Mouse (Mus musculus): ENCODE measurements around the gene Krt36.

Gene Krt36

GRCm38 (mm10) chr11:100105576-100106122 is at the start of gene Krt36:
Gene Krt36 (minus strand): TSS chr11:100105626.
- DNase-seq (ENCODE audit: low spot score), result no peak

DNA sequence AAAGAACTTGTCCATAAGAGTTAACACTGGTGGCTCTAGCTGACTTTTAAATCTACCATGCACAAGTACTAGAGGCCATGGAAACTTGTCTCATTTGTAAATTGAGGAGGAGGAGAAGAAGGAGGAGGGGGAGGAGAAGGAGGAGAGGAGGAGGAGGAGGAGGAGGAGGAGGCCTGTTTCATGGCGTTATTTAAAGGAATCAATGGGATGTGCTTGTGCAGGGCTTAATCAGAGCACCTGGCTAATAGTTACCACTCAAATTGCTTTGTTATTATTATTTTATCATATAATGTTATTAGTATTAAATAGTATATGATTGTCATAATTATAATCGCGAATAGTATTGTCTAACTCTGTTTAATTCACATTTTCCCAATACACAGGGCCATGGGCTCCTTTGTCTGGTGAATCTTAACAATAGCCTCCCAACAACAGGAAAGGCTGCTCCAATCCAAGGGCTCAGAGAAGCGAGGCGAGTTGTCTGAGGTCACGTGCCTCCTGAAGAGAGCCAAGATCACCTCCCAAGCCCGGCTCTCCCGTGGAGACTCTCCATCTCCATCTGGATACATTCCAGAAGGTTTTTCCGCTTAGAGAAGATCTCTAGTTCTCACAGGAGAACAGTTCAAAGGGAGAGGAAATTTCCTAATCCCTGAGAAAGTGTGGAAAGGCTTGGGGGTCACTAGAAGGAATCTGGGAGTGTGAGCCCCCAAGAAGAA is 43.3 kb upstream of the Krt36 start, which contains the start of gene Krt19:
Gene Krt19 (minus strand): TSS at position 51 of the 716 bp plus-strand sequence.
- DNase-seq (ENCODE audit: low spot score), result no peak

- no peak for DNase-seq (ENCODE audit: low spot score)
Observed at GRCm38 (mm10) chr11:100147566-100148353, 42.3 kb upstream of the Krt36 start.

DNA sequence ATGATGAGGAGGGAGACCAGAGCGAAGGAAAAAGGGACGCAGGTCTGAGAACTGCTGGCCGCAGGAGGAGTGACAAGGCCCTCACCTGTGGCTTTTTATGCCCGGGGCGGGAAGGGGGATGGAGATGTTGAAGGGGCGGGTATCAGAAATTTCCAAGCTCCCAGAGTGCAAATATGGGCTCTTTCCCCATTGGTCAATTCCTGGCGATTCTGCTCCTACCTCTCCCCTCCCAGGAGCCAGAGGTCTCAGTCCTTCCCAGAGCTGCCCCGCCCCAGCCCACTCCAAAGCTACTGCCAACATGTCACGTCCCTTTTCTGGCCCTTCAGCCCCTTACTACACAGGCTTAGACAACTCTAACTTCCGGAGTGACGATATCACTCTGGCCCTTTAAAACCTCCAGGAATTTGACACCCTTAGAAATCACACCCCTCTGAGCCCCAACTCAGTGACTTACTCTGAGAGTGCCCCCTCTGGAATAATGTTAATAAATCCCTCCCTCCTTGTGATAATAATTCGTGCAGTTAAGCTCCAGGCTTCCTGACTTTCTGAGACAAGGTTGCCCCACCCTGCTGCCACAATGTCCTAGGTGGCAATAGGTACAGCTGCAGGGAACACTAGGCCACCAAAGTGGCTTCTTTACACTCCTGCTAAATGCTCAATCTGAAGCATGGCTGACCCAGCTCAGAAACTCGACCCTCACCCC is 40.6 kb upstream of the Krt36 start:
- no peak for DNase-seq (ENCODE audit: low spot score)

DNA sequence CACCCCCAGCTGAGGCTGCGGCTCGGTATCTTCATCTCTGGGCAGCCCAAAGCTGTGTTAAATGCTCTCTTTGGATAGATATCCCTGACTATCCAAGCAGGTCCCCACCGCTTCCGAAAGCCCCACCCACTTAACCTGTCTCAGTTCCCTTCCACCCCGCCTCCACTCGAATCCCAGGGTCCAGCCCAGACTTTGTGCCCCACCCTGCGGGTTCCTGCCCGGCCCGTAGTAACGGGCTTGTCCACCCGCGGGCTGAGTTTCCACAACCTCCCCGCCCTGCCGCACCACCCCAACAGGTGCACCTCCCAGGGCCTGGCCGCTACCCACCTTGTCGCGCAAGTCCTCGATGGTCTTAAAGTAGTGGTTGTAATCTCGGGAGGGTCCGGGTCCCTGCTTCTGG is 39.7 kb upstream of the Krt36 start:
- no peak for DNase-seq (ENCODE audit: low spot score)

- no peak for DNase-seq (ENCODE audit: low spot score)
Observed at GRCm38 (mm10) chr11:100140966-100141365, 35.5 kb upstream of the Krt36 start.

DNA sequence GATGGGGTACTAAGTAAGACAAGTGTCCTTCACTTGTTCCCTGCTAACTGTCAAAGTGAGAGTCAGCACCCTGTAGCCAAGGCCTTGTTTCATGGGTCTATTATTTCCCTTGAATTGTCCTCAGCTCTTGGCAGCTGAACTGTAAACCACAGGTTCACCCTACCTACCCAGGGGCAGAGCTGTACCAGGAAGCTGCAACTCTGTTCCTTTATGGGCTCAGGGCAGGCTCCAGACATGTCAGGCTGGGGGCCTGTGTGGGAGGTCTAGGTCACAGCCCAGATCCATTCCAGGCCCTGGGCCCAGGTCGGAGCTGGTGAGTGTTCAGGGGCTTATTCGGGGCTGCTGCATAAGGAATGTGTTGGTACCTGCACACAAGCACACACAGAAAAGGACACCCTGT is 34.0 kb upstream of the Krt36 start:
- no peak for DNase-seq (ENCODE audit: low spot score)

DNA sequence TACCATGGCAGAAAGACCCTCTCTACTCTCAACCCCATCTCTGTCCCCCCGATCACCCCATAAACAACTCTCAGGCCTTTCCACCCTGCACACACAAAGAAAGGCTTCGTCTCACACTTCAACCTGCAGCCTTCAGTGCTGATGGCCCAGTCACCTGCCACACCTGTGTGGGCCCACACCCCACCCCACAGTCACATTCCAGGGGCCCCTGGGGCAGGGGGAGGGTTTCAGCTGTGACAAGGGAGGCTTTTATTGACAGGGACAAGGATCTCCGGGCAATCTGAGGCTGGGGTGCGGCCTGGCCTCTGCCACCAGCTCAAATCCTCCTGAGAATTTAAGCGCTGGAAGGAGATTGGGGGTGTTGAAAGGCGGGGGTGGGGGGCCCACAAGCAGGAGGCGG is 33.4 kb upstream of the Krt36 start:
- no peak for DNase-seq (ENCODE audit: low spot score)

DNA sequence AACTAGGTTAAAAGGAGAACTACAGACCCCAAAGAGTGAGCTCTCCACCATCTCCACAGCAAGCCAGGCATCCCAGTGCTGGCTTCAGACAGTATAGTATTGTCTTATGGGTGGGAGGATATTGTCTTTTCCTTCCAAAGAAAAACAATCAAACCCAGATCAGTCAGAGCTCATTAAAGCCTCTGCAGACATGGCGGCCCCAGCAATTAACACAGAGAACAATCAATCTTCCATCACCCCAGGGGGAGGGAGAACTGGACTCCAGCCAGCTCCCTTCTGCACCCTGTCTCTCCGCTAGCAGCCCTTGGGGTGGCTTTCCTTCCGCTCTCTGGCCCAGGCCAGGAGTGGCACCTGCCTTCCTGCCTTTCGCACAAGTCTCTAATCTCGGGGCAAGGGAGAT is 32.3 kb upstream of the Krt36 start:
- DNase-seq (ENCODE audit: low spot score), result no peak

GRCm38 (mm10) chr11:100136559-100136958 is 31.1 kb upstream of the Krt36 start:
- no peak for DNase-seq (ENCODE audit: low spot score)

- DNase-seq (ENCODE audit: low spot score), result no peak
Observed at GRCm38 (mm10) chr11:100135731-100136130, 30.3 kb upstream of the Krt36 start, which contains the start of gene Krt15. Gene Krt15 (minus strand): TSS chr11:100135928.

DNA sequence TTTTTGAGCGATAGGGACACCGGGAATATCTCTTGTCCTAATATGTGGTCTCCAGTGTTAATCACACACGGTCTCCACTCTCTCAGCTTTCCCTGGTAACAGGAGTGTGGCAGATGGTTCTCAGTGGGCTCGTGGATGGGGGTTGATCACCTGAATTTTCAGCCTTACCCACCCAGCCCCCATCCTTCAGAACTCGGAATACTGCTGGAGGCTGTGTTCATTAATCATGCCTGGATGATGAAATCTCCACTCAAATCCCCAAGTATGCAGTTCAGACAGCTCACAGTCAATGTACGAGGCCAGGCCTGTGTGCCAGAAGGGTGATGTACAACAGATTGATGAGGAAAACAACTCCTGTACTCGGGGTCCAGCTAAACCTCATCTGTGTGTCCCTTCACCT is 19.5 kb upstream of the Krt36 start:
- DNase-seq (ENCODE audit: low spot score), result no peak

DNA sequence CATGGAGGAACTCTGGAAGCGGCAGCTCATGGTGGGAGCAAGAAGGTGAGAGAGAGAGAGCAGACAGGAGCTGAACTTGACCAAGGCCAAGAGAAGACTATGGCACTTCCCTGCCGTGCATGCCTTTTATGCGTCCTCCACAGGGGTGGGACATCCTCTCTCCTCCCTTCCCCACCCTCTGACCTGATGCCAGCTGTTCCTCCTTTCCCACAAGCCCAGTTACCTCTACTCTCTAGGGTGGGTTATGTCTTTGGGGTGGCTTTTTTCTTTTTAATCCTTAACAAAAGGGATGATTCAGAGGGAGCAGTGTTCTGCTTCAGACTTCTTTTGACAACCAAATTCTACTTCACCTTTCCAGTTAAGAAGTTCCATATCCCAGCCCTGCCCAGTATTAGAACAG is 16.0 kb upstream of the Krt36 start, which contains the start of gene Krt13:
Gene Krt13 (minus strand): TSS at position 101 of the 400 bp plus-strand sequence.
- DNase-seq (ENCODE audit: low spot score), result no peak

GRCm38 (mm10) chr11:100120331-100120730 is 14.9 kb upstream of the Krt36 start:
- no peak for DNase-seq (ENCODE audit: low spot score)

- no peak for DNase-seq (ENCODE audit: low spot score)
Observed at GRCm38 (mm10) chr11:100113742-100114029, 8.3 kb upstream of the Krt36 start.

DNA sequence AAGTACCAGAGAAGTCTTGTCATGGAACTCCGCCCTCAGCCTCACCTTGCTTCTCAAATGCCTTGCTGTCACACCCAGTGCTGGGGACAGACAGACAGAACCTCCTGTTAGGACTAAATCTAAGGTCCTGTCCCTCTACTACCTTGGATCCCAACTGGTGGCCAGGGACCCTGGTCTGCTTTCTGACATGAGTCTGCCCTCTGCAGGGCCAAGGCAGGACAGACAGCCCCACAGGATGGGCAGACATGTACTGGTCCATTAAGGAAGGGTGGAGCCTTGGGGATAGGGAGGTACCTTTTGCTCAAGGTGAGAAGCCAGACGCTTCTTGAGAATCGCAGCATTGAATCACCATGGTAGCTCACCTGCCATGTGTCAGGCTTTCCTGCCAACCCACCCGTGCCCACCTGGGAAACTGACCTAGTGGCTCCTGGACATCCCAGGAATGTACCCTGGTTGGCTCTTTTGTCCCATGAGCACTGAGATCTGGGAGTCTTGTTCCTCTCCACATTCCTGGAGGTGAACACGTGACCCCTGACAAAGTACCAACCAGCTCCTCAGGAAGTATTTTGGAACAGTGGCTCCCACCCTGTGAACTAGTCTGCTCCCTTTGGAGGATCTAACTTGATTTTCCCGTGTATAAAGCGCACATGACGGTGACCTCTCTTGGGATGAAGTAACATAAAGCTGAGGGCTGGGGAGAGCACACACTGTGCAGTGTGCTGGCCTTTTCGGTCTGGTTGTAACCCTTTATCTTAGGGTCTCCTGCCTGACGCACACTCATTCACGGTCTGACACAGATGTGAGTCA is 7.7 kb upstream of the Krt36 start:
- DNase-seq (ENCODE audit: low spot score), result no peak

DNA sequence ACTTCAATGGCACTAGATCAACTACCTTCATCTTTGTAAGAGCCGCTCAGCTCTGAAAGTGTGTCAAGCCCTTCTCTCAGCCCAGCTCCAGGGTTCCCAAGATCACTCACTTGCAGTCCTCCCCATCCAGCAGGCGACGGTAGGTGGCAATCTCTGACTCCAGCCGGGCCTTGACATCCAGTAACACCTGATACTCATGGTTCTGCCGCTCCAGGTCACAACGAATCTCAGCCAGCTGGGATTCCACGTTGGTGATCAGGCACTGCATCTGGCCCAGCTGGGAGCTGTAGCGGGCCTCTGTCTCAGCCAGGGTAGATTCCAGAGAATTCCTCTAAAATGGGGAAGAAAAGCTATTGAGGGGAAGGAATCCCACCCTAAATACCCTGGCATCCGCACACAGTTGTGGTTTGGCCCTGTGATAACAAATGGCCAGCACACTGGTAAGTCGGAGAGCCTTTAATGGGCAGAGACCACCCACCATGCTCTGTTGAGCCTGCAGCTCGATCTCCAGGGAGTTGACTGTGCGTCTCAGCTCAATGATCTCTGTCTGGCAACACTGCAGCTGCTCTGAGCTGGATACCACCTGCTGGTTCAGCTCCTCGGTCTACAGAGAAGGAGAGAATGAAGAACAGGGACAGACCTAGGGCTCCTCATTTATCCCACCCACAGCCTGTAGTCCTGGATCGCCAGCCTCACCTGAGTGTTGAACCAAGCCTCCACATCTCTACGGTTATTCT is 2.6 kb downstream of the Krt36 start:
- no peak for DNase-seq (ENCODE audit: low spot score)

DNA sequence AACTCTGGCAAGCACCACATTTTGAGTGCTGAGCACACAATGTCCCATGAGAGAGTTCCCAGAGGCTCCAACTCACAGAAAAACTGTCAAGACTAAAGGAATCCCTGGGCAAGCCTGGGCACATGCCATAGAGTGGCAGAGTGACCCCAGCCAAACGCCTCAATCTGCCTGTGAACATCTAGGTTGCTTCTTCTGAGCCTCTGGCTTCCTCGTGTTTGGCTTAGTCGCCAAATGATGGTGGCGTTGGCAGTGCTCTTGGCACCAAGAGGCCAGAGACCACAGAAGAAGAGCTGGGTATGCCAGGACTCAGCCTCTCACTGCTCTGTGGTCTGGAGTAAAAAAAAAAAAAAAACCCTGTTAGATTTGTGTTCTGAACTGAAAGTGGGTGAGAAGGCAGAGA is 5.0 kb downstream of the Krt36 start:
- DNase-seq (ENCODE audit: low spot score), result no peak

- DNase-seq (ENCODE audit: low spot score), result no peak
Observed at GRCm38 (mm10) chr11:100097819-100098218, 7.6 kb downstream of the Krt36 start.

- DNase-seq (ENCODE audit: low spot score), result no peak
Observed at GRCm38 (mm10) chr11:100096141-100096540, 9.3 kb downstream of the Krt36 start, which contains the start of gene Krt35. Gene Krt35 (minus strand): TSS chr11:100096241.

All from testis, postnatal 10 days (tissue).